Mouse (Mus musculus) adrenal gland, postnatal 10 days (tissue): ENCODE results near the gene Olfr1245. TPM values are rescaled to one million over a fixed set of nuclear protein-coding genes. Genes with fewer than 3 reads are reported as not detected.
"Not testable (repeated sequence)": the region's sequence is repeated elsewhere in the genome, so short reads cannot be mapped to it uniquely, and the experiment has no call there.

Experiments used
- DNase-seq: peaks from one replicate; pipeline ENCODE4 v3.0.0; 2021; ENCODE audit warnings: mixed read lengths
- long read RNA-seq, 2 experiments: library from polyadenylated mRNA; stranded (forward); transcript quantifications; one replicate each; pipeline ENCODE4 v2.0.0; 2021
- total RNA-seq, 2 experiments: library from RNA; stranded (reverse); gene quantifications; 2 replicates each; pipeline ENCODE4 v1.2.3; 2021

Gene Olfr1245
- not detected for total RNA-seq
- long read RNA-seq, experiment 1: 0 reads
- long read RNA-seq, experiment 2: 0 reads

GRCm38 (mm10) chr2:89578347-89578746 is at the start of gene Olfr1245:
Gene Olfr1245 (minus strand): TSS chr2:89578447.
- no peak for DNase-seq

- not testable (repeated sequence) for DNase-seq
These were observed 39.9 kb upstream of the Olfr1245 start, which contains the start of gene Olfr1248 for GRCm38 (mm10) chr2:89618145-89618544. Gene Olfr1248 (minus strand): TSS chr2:89618245.

DNA sequence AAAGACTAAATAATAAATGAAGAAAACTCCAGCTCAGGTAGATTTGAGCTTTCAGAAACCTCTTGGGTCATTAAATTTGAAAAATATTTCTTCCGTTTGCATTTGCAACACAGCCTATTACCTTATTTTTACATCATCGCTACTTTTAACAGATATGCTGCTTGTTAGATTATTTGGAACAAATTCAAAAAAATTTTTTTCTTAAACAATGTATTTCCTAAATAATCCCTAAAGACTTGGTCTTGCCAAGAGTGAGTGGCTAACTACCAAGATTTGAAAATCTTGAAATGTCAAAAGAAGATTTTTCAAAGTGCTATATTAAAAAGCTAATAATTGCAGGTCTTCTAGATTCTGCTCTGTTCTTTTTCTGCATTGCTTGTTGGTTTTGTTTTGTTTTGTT is 35.8 kb upstream of the Olfr1245 start, which contains the start of gene Olfr1247:
Gene Olfr1247 (minus strand): TSS at position 101 of the 400 bp plus-strand sequence.
- DNase-seq: no peak

- DNase-seq: no peak
These were observed 14.8 kb upstream of the Olfr1245 start, which contains the start of gene Olfr1246 for GRCm38 (mm10) chr2:89593057-89593456. Gene Olfr1246 (minus strand): TSS chr2:89593157.

DNA sequence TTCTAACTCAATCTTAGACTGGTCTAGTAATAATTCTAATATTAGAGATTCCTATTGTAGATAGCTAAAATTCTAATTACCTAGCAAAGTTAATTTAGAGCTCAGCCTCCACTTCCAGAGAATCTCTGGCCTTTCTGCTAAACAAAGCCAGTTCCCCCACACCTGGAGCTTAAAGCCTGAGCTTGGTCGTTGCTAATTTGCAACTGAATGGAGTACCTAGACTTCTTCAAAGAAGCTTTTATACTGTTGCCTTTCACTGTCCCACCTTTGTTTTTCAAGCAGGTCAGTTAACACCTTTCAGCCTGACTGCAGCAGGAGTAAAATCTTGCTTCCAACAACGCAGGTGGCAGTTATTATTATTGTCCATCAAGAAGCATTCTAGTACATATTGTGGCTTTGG is 15.5 kb downstream of the Olfr1245 start:
- DNase-seq: not testable (repeated sequence)

DNA sequence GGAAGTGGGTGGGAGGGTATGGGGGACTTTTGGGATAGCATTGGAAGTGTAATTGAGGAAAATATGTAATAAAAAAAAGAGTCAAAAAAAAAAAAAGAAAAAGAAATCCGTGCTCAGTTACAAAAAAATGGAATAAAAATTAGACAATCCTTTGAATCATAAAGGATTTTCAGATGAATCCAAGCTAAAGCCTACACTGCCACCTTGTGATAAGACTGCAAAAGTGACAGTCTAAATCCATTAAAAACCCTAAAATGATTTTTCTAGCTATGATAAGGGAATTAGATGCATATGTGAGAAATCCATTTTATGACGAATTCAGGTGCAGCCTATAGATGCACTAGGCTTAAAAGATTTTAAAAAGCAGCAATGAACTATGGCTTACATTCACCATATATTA is 33.7 kb downstream of the Olfr1245 start:
- no peak for DNase-seq

DNA sequence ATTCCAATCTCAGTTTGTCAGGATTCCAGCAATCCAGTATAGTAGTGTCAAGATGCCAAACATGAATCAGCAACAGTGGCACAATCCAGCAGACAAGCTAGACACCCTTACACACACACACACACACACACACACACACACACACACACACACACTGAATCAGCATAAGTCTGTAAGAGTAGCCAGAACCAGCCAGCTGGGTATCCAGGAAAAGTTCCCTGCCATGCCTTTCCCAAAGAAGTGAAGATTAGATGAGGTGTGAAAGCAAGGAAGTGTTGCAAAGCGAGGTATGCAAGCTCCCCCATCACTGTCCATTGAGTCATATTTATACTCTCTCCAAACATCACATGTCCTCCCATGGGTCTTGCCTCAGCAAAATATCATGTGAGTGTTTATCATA is 38.3 kb downstream of the Olfr1245 start:
- DNase-seq: no peak

GRCm38 (mm10) chr2:89531387-89531786 is 46.9 kb downstream of the Olfr1245 start, which contains the start of gene Olfr1243:
Gene Olfr1243 (minus strand): TSS chr2:89531487.
- DNase-seq: no peak

Other genes with a start within 250 kb of the Olfr1245 start
- gene Olfr1232, start 248.8 kb downstream of the Olfr1245 start, total RNA-seq: not detected
- not detected for gene Olfr1233, start 236.0 kb downstream of the Olfr1245 start, total RNA-seq
- gene Olfr1234, start 213.6 kb downstream of the Olfr1245 start, total RNA-seq: not detected
- not detected for gene Olfr1238, start 168.8 kb downstream of the Olfr1245 start, total RNA-seq
- not detected for gene Olfr1239, start 158.0 kb downstream of the Olfr1245 start, total RNA-seq
- not detected for gene Olfr1240, start 135.4 kb downstream of the Olfr1245 start, total RNA-seq
- not detected for gene Olfr1241, start 91.3 kb downstream of the Olfr1245 start, total RNA-seq
- not detected for gene Olfr1242, start 80.1 kb downstream of the Olfr1245 start, total RNA-seq
- not detected for gene Olfr1243, start 47.0 kb downstream of the Olfr1245 start, total RNA-seq
- gene Olfr1246, start 14.7 kb upstream of the Olfr1245 start, total RNA-seq: not detected
- not detected for gene Olfr1247, start 35.7 kb upstream of the Olfr1245 start, total RNA-seq
- gene Olfr1248, start 39.8 kb upstream of the Olfr1245 start, total RNA-seq: not detected
- not detected for gene Olfr1249, start 56.5 kb upstream of the Olfr1245 start, total RNA-seq
- not detected for gene Olfr1250, start 83.0 kb upstream of the Olfr1245 start, total RNA-seq
- gene Olfr1251, start 93.5 kb upstream of the Olfr1245 start, total RNA-seq: not detected
- gene Olfr1252, start 146.6 kb upstream of the Olfr1245 start, total RNA-seq: not detected
- gene Olfr1253, start 178.6 kb upstream of the Olfr1245 start, total RNA-seq: not detected
- not detected for gene Olfr1254, start 215.2 kb upstream of the Olfr1245 start, total RNA-seq
- not detected for gene Olfr1255, start 233.6 kb upstream of the Olfr1245 start, total RNA-seq